Mouse (Mus musculus) CH12.LX (cell line): ENCODE data around the gene Ccdc155. TPM values are rescaled to one million over a fixed set of nuclear protein-coding genes. Genes with fewer than 3 reads are reported as not detected.

Source experiments
- DNase-seq: peaks from one replicate; pipeline ENCODE4 v3.0.0-alpha.2; 2013; ENCODE audit errors: extremely low read depth
- H3K27ac ChIP-seq: 2 replicates; pipeline ENCODE4 v1.5.1; 2012; ENCODE audit warnings: low read depth, mild to moderate bottlenecking, control low read depth, moderate library complexity; ENCODE audit not compliant: insufficient read depth
- H3K27me3 ChIP-seq: replicated peaks from 2 replicates; pipeline ENCODE3; 2012; ENCODE audit warnings: inconsistent platforms
- H3K36me3 ChIP-seq, 2 experiments: replicated peaks in 1 of 2; 2 replicates each; pipeline versions ENCODE3 to v1.6.1; 2012; ENCODE audit warnings: inconsistent platforms in 1 of 2, low read length in 1 of 2, mild to moderate bottlenecking in 1 of 2, mixed read lengths in 1 of 2, moderate library complexity in 1 of 2; ENCODE audit not compliant: control insufficient read depth in 1 of 2, insufficient read depth in 1 of 2
- H3K4me1 ChIP-seq, 2 experiments: 2 replicates each; pipeline ENCODE4 v1.6.1; 2012; ENCODE audit warnings: inconsistent platforms in 1 of 2, moderate library complexity in 1 of 2; ENCODE audit not compliant: insufficient read depth in 2 of 2, control insufficient read depth in 1 of 2
- H3K4me2 ChIP-seq: 2 replicates; pipeline ENCODE4 v1.6.1; 2012; ENCODE audit warnings: low read depth, mild to moderate bottlenecking, control low read depth; ENCODE audit not compliant: poor library complexity, insufficient read depth, severe bottlenecking
- H3K4me3 ChIP-seq, 3 experiments: fragments of 150-350 bp in 1 of 3; sonication (generic) in 1 of 3; replicated peaks in 1 of 3; 2 replicates each; pipeline versions ENCODE3 to v1.5.1; 2011 to 2012; ENCODE audit warnings: low read depth in 2 of 3, low read length in 2 of 3, mild to moderate bottlenecking in 2 of 3, moderate library complexity in 2 of 3, control low read depth in 1 of 3, improper control_type of control experiment in 1 of 3, inconsistent platforms in 1 of 3, mixed read lengths in 1 of 3; ENCODE audit not compliant: poor library complexity in 1 of 3
- H3K79me2 ChIP-seq: replicated peaks from 2 replicates; pipeline ENCODE4 v1.6.1; 2012; ENCODE audit warnings: mild to moderate bottlenecking, moderate library complexity; ENCODE audit not compliant: control insufficient read depth, poor library complexity, insufficient read depth, severe bottlenecking; ENCODE audit errors: extremely low read depth
- H3K9ac ChIP-seq: 2 replicates; pipeline ENCODE4 v1.6.1; 2012; ENCODE audit warnings: low read depth, mild to moderate bottlenecking, control low read depth, moderate library complexity; ENCODE audit not compliant: insufficient read depth
- H3K9me3 ChIP-seq: replicated peaks from 2 replicates; pipeline ENCODE3; 2012; ENCODE audit warnings: low read length, inconsistent platforms, mixed read lengths
- BHLHE40 ChIP-seq: IDR thresholded peaks from 2 replicates; pipeline ENCODE4 v1.6.1; 2011; ENCODE audit warnings: mild to moderate bottlenecking, low read depth, low read length, improper control_type of control experiment
- CTCF ChIP-seq, 2 experiments: IDR thresholded peaks in 1 of 2; conservative IDR thresholded peaks in 1 of 2; 2 replicates each; pipeline ENCODE4 v1.5.1; 2011 to 2012; ENCODE audit warnings: low read depth in 2 of 2, low read length in 2 of 2, improper control_type of control experiment in 1 of 2, inconsistent platforms in 1 of 2, mild to moderate bottlenecking in 1 of 2, moderate library complexity in 1 of 2
- EP300 ChIP-seq: IDR thresholded peaks from 2 replicates; pipeline ENCODE4 v1.6.1; 2011; ENCODE audit warnings: low read length, improper control_type of control experiment
- IRF4 ChIP-seq: IDR thresholded peaks from 2 replicates; pipeline ENCODE4 v1.6.1; 2014; ENCODE audit warnings: low read depth, mild to moderate bottlenecking, inconsistent platforms, low read length, improper control_type of control experiment
- MAFK ChIP-seq: IDR thresholded peaks from 2 replicates; pipeline ENCODE4 v1.6.1; 2011; ENCODE audit warnings: low read length, improper control_type of control experiment; ENCODE audit not compliant: insufficient replicate concordance
- MAX ChIP-seq: IDR thresholded peaks from 2 replicates; pipeline ENCODE4 v1.6.1; 2011; ENCODE audit warnings: low read length, improper control_type of control experiment
- MYC ChIP-seq: IDR thresholded peaks from 2 replicates; pipeline ENCODE4 v1.6.1; 2011; ENCODE audit warnings: low read depth, mild to moderate bottlenecking, improper control_type of control experiment, low read length
- NELFE ChIP-seq: IDR thresholded peaks from 2 replicates; pipeline ENCODE4 v1.6.1; 2011; ENCODE audit warnings: low read depth, low read length, improper control_type of control experiment
- PAX5 ChIP-seq: IDR thresholded peaks from 2 replicates; pipeline ENCODE4 v1.6.1; 2012; ENCODE audit warnings: low read length, inconsistent platforms, mixed read lengths
- POLR2AphosphoS2 ChIP-seq: IDR thresholded peaks from 2 replicates; pipeline ENCODE4 v1.6.1; 2011; ENCODE audit warnings: low read depth, low read length, improper control_type of control experiment
- RAD21 ChIP-seq: IDR thresholded peaks from 2 replicates; pipeline ENCODE4 v1.6.1; 2011; ENCODE audit warnings: low read depth, mild to moderate bottlenecking, low read length, improper control_type of control experiment, moderate library complexity
- SMC3 ChIP-seq: IDR thresholded peaks from 2 replicates; pipeline ENCODE4 v1.6.1; 2011; ENCODE audit warnings: low read depth, low read length, improper control_type of control experiment
- TCF12 ChIP-seq: IDR thresholded peaks from 2 replicates; pipeline ENCODE4 v1.6.1; 2014; ENCODE audit warnings: low read depth, mild to moderate bottlenecking, inconsistent platforms, low read length, improper control_type of control experiment
- USF2 ChIP-seq: conservative IDR thresholded peaks from 2 replicates; pipeline ENCODE4 v1.6.1; 2011; ENCODE audit warnings: low read depth, low read length, improper control_type of control experiment
- ZKSCAN1 ChIP-seq: IDR thresholded peaks from 2 replicates; pipeline ENCODE4 v1.6.1; 2012; ENCODE audit warnings: low read depth, inconsistent platforms, low read length, improper control_type of control experiment, borderline replicate concordance
- dilution Hi-C: fragments of 300-500 bp; cut with MboI; formaldehyde crosslinking; loops from 2 replicates; pipeline ENCODE4 v1.14.3; 2020; ENCODE audit warnings: low sequenced_read_pairs; ENCODE audit not compliant: extremely low pct_unique_long_range_greater_than_20kb, extremely low pct_ligation_motif_present
- in situ Hi-C: fragments of 300-500 bp; cut with MboI; formaldehyde crosslinking; loops from 3 replicates; pipeline ENCODE4 v1.14.3; 2019; ENCODE audit warnings: low sequenced_read_pairs, low pct_ligation_motif_present, low pct_unique_long_range_greater_than_20kb, mixed read lengths
- polyA plus RNA-seq: library from polyadenylated mRNA; unstranded; fragments of >175 nt; gene quantifications from 2 replicates; pipeline ENCODE4 v1.2.1, GENCODE M21; 2012; ENCODE audit warnings: low read depth; ENCODE audit not compliant: insufficient read length
- total RNA-seq, 2 experiments: library from RNA; depleted of rRNA; stranded (reverse); fragments of 300-350 nt in 1 of 2; fragments of >200 nt in 1 of 2; gene quantifications; 2 replicates each; pipeline ENCODE4 v1.2.3; 2012 to 2014

The Ccdc155 gene
- total and polyA plus RNA-seq, 3 experiments: not detected

DNA sequence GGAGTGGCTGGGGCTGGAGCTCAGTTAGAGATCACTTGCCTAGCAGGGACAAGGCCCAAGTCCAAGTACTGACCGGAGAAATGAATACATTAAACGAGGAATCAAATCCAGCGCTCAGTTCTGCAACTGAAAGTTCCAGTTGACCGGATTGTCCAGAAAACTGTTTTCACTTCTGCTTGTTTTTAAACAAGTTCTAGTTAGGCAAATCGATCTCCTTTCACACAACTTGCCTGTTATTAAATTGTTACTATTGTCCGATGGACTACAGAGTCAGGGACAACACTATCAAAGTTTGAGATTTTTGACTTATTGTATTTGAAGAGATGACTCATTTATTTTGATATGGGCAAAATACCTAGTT is 36.7 kb upstream of the Ccdc155 start:
- Histone ChIP-seq H3K79me2 (peaks cover 2% of the 10 kb centered on the region; the same call in 1 of the 2 replicates), H3K36me3 (peaks cover 3 to 7% of the 10 kb centered on the region in 2 experiments), H3K27me3 (no peaks in the 10 kb centered on the region), H3K4me2 (peak overlapping the region; percentile 6; the same call in 1 of the 2 replicates), H3K9me3 (peaks cover 7% of the 10 kb centered on the region), H3K4me3 (no peak overlapping the region), H3K4me1 (peaks cover 14 to 30% of the 10 kb centered on the region in 2 experiments), H3K27ac (no peak overlapping the region; the same call in 1 of the 2 replicates), H3K9ac (no peak overlapping the region)
- dilution Hi-C loops: no loop called here
- in situ Hi-C loops: no loop called here
- DNase-seq: no peak
- TF ChIP-seq IRF4 (peak; percentile 50; the same call in 1 of the 2 replicates), EP300 (peak; percentile 63), SMC3 (no peak)

DNA sequence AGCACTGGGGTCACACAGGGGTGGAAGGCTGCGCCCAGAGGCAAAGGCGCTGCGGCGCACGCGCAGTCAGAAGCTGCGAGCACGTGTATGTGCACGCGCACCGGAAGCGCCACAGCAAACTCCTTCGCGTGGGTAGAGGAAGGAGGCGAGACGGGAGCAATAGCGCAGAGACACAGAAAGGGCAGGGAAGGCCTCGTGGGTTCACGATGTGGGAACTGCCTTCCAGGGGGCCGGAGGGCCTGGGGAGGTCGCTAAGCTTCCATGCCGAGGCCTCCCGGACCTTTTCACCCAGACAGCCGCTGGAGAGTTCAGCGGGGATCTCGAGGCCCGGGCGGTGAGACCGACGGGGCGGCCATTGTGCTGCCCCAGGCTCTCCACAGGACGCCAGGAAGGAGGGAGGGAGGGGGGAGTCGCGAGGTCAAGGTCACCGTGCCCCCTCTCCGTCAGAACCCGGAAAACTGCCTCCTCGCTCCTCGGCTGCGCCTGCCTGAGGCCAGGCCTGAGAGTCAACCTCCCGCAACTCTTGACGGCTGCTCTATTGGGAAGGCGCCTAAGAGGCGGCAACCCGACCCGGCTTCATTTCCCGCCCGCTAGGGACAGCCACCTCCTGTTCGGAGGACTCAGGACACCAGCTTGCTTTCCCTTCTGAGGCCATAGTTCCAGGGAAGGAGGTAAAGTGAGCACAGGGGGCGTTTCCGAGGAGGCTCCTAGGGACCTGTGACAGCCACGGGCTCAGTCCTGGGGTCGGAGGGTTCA is 36.1 kb upstream of the Ccdc155 start, which contains the start of gene Slc6a16:
Gene Slc6a16 (plus strand): TSS at position 453 of the 756 bp plus-strand sequence.
- no peak for DNase-seq
- H3K4me1 ChIP-seq: peaks cover 17 to 34% of the 10 kb centered on the region in 2 experiments
- peaks cover 2% of the 10 kb centered on the region; the same call in 1 of the 2 replicates for H3K79me2 ChIP-seq
- dilution Hi-C loops: no loop called here
- H3K27ac ChIP-seq: peak within 1 kb of the TSS; percentile 20; the same call in 1 of the 2 replicates
- peaks cover 6 to 12% of the 10 kb centered on the region in 2 experiments for H3K36me3 ChIP-seq
- H3K9ac ChIP-seq: no peak within 1 kb of the TSS
- H3K27me3 ChIP-seq: no peaks in the 10 kb centered on the region
- no peak for TF ChIP-seq RAD21
- TF ChIP-seq MAFK: no peak
- TF ChIP-seq BHLHE40: no peak
- no peak within 1 kb of the TSS for H3K4me3 ChIP-seq
- H3K4me2 ChIP-seq: peak within 1 kb of the TSS; percentile 6; the same call in 1 of the 2 replicates
- in situ Hi-C loops: no loop called here
- H3K9me3 ChIP-seq: peaks cover 7% of the 10 kb centered on the region

DNA sequence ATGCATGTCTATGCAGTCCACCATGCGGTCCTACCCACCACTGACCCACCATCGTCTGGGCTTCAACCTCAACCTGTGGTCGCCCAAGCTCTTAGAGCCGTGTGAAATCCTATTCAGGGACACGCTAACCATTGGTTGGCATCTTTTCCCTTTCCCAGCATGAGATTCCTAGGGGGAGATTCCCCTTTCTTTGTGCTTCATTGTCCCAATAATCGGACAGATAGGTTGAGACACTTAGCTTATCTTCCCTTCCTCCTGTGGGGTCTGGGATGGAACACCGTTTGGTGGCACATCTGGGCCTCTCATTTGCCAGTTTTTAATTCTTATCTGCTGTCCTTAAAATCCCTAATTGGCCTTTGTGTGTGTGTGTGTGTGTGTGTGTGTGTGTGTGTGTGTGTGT is 35.4 kb upstream of the Ccdc155 start:
- no peak overlapping the region for H3K4me2 ChIP-seq
- no peaks in the 10 kb centered on the region for H3K27me3 ChIP-seq
- dilution Hi-C loops: no loop called here
- DNase-seq: no peak
- H3K4me1 ChIP-seq: peaks cover 19 to 40% of the 10 kb centered on the region in 2 experiments
- no peak overlapping the region for H3K9ac ChIP-seq
- TF ChIP-seq PAX5 (no peak), MYC (no peak), CTCF (conservative IDR thresholded peaks at IDR 0.05 in 1 of 2, IDR thresholded peaks at IDR 0.05 in 1 of 2; ENCODE audit: low read depth in 2 of 2, low read length in 2 of 2) (no peak), USF2 (no peak), NELFE (no peak), TCF12 (no peak), ZKSCAN1 (no peak), MAX (no peak), POLR2AphosphoS2 (no peak)
- TF ChIP-seq, all 38 proteins: peak for 0
- peaks cover 7% of the 10 kb centered on the region for H3K9me3 ChIP-seq
- H3K27ac ChIP-seq: peak overlapping the region; percentile 20; the same call in 1 of the 2 replicates
- H3K36me3 ChIP-seq: peaks cover 12 to 19% of the 10 kb centered on the region in 2 experiments
- no peak overlapping the region for H3K4me3 ChIP-seq
- peaks cover 2% of the 10 kb centered on the region; the same call in 1 of the 2 replicates for H3K79me2 ChIP-seq
- in situ Hi-C loops: no loop called here
